Mouse (Mus musculus): ENCODE measurements around the gene Hsp90aa1. TPM values are rescaled to one million over a fixed set of nuclear protein-coding genes. Genes with fewer than 3 reads are reported as not detected.
"Not testable (repeated sequence)": the region's sequence is repeated elsewhere in the genome, so short reads cannot be mapped to it uniquely, and the experiment has no call there.

Gene Hsp90aa1
- 1,000 to 10,000 TPM; 1,001 to 1,007 TPM for total RNA-seq (2021)

DNA sequence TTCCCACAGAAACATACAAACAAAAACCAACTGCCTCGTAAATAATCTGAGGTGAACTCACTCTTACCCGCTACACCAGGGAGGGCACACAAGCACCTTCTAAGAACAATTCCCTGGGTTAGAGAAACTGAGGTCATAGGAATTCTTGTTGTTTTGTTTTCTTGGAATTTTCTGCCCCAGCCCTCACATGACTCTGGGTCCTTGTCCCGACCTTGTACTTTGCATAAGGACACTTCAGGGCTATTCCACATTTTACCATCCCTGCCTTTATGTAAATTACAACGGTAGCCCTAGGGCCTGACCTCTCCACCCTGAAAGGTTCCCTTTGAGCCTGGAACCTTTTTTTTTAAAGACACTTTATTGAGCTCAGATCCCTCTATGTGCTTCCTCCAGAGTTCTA is at the start of gene Hsp90aa1:
Gene Hsp90aa1 (minus strand): TSS at position 173 of the 400 bp plus-strand sequence.
- intact Hi-C loops (cut with DNase I), result loop anchor here (2.0 kb wide), 2 partner anchors 104 to 284 kb away; no protein-coding TSS in a partner anchor
- DNase-seq (ENCODE audit: low spot score in 2 of 2), result no peak

DNA sequence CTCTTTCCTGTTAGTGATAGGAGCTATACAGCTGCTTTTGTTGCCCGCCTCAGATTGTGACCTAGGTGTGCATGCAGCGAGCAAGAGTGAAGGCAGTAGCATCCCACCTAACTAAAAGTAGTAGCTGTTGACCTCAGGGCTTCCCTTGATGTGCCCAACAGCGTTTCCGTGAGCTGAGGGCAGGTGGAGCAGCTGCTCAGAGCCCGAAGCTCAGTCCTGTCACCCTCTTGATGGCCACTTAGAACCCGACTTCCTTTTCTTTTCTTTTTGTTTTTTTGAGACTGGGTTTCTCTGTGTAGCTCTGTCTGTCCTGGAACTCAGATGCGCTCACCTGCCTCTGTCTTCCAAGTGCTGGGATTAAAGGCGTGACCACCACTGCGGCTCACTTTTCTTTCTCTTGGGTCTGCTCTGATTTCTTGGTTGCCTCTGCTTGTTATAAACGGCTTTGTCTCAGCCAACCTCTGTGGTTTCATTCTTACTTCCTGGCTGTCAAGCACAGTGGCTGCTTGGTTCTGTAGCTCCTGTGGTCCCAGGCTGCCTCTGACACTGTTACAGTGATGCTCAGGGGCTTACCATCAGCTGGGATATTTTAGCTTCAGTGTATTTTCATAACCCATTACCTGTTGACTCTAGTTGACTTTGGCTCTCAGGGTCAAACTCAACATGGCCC is 48.4 kb upstream of the Hsp90aa1 start:
- DNase-seq (ENCODE audit: low spot score in 2 of 2), result no peak
- intact Hi-C loops (cut with DNase I), result no loop called here

DNA sequence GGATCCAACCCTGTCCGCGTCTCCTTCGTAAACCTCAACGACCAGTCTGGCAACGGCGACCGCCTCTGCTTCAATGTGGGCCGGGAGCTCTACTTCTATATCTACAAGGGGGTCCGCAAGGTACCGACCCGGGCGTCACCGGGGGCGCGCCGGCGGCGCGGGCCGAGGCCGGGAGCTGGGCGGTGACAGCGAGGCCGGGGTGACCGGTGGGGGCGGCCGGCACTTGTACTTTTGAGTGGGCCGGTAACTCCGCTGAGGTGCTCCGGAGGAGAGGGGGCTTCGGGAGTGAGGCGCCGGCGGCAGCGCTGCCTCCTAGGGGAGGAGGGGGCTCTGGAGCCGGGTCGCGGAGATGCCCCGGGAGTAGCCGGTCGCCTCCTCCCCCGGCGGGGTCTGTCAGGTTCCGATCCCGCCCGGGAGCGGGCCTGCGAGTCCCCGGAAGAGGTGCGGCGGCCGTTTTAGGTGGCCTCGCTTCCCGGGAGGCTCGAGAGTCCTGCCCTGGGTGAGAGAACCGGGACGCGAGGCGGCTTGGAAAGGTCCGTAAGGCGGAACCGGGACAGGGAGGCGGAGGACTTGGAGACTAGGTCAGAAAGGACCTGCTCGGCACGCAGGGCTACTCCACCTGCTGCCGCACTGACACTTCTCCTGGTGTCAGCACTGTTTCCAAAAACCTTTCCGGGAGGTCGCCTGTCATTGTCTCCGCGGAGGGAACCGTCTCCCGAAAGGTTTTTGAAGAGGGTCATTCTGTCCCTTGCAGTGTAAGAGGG is 35.8 kb upstream of the Hsp90aa1 start:
- no peak for DNase-seq (ENCODE audit: low spot score in 2 of 2)
- intact Hi-C loops (cut with DNase I), result loop anchor here (2.0 to 5.0 kb wide), 2 partner anchors 34 to 96 kb away; no protein-coding TSS in a partner anchor

DNA sequence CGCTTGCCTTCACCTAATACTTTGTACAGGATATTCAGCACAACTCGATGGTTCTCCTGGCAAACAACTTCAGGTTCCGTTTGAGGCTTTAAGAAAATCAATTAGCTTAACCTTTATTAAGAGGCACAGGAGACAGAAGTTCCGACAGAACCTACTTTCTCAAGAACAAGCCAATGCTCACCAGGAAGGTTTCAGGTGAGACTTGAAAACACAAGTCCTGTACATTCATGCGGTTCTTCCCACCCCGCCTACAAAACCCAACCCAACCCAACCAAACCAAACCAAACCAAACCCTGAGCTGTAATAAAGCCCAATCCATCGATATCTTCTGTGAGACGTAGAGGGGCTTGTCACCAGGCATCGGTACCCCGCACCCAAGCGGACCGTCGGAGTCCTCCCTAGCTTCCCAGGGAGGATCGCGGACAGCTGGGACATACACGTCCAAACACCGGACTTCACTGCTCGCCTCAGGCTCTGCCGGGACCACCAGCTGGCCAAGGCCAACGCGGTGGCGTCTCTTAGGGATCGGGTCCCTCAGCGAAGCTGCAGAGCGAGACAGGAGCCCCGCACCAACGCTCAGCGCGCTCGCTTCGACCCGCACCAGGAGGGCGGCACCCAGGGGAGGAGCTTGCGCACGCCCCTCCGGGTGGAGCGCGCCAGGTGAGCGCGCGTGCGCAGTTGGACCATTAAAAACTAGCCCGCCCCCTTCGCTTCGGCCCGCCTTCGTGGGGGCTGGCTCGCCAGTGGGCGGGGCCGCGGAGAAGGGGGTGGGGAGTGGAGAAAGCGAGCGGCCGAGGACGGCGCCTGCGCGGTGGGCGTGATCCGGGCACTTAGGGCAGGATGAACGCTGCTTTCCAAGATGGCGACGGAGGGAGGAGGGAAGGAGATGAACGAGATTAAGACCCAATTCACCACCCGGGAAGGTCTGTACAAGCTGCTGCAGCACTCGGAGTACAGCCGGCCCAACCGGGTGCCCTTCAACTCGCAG is 34.9 kb upstream of the Hsp90aa1 start, which contains the start of gene Wdr20:
Gene Wdr20 (plus strand): TSS at position 775 of the 988 bp plus-strand sequence.
- DNase-seq (ENCODE audit: low spot score in 2 of 2), result peak; percentile 98
- intact Hi-C loops (cut with DNase I), result loop anchor here (2.0 to 5.0 kb wide), 2 partner anchors 35 to 97 kb away; no protein-coding TSS in a partner anchor

DNA sequence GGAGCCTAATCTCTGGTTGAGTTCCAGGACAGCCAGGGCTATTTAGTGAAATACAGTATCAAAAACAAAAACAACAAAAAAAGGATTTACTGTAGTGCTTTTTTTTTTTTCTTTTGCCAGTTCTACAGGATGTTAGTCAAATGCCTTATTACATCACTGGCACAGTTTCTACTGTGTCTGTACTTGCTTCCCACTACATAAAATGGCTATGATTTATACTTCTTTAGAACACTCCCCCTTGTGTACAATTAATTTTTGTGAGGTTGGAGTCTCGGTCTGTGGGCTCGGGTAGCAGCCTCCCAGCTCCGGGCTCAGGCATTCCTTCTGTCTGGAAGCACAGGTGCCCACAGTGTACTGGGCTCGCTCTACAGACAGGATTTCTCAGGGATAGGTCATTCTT is 34.1 kb upstream of the Hsp90aa1 start:
- no peak for DNase-seq (ENCODE audit: low spot score in 2 of 2)
- intact Hi-C loops (cut with DNase I), result loop anchor here (5.0 kb wide), 1 partner anchor 36 kb away; no protein-coding TSS in a partner anchor

DNA sequence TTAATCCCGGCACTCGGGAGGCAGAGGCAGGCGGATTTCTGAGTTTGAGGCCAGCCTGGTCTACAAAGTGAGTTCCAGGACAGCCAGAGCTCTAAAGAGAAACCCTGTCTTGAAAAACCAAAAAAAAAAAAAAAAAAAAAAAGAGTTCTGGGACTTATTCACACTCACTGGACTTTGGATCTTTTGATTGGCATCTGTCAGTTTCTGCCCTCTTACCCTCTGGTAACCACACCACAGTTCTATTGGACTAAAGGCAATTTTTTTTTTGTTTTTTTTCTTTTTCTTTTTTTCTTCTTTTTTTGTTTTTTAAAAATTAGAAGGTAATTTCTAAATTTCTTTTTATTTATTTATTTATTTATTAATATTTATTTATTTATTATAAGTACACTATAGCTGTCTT is 30.7 kb upstream of the Hsp90aa1 start:
- DNase-seq (ENCODE audit: low spot score in 2 of 2); intact Hi-C loops (cut with DNase I): not testable (repeated sequence)

DNA sequence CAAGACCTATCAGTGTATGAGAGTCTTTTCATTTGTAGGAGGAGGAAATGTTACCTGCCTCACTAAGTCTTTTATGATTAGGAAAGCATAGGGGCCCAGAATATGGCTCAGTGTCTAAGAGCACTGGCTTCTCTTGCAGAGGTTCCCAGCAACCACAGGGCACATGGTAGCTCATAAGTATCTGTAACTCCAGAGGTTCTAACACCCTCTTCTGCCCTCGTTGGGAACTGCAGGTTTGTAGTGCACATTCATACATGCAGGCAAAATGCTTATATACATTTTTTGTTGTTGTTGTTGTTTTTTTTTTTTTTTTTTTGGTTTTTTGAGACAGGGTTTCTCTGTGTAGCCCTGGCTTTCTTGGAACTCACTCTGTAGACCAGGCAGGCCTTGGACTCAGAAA is 23.9 kb upstream of the Hsp90aa1 start:
- no peak for DNase-seq (ENCODE audit: low spot score in 2 of 2)
- intact Hi-C loops (cut with DNase I), result no loop called here

DNA sequence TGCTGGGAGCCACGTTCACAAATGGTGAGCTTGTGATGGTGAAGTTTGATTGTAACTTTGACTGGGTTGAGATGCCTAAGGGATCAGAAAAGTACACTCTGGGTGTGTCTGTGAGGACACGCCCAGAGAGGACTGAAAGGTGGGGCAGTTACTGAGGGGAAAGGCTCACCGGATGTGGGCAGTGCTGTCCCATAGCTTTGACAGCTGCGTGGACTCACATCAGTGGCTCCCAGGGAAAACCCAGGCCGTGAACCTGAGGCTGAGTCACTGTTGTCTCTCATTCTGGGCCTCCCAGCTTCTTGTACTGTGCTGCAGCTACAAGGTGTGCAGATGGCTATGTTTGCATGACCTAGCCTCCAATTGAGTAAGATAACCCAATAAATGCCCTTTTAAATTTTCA is 23.0 kb upstream of the Hsp90aa1 start:
- intact Hi-C loops (cut with DNase I), result no loop called here

DNA sequence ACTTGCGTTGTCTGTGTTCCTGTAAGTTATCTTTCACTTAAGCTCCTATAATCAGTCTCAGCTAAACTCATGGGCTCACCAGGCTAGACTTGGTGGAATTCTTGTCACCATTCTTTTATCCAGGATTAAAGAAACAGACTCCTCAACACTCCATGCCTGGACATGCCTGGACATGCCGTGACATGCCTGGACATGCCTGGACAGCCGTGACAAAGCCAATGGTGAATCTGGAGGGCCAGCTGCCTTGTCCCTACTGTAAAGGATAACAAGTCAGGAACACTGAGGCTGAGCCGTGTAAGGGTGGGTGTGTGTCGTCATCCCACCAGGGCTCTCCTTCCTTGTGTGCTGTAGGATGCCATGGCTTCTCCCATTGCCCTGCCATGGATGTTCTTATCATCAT is 22.5 kb upstream of the Hsp90aa1 start:
- intact Hi-C loops (cut with DNase I), result no loop called here
- no peak for DNase-seq (ENCODE audit: low spot score in 2 of 2)

More for the DNA sequence above, 23.0 kb upstream of the Hsp90aa1 start:
- no peak for DNase-seq (ENCODE audit: low spot score in 2 of 2)

DNA sequence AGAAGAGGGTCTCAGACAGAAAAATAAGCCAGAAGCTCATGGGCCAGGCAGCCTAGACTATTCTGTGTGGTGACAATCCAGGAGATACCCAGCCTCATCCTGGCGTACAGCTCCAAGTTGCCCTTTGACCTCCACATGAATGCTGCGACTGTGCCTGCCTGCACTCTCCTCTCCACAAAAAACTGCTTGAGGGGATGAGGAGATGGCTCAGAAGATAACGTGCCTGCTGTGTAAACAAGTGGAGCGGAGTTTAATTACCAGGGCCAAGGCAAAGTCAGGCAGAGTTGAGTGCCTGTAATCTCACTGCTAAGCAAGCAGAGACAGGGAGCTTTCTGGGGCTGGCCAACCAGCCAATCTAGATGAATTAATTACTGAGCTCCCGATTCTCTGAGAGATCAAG is 13.5 kb upstream of the Hsp90aa1 start:
- intact Hi-C loops (cut with DNase I), result no loop called here
- no peak for DNase-seq (ENCODE audit: low spot score in 2 of 2)

DNA sequence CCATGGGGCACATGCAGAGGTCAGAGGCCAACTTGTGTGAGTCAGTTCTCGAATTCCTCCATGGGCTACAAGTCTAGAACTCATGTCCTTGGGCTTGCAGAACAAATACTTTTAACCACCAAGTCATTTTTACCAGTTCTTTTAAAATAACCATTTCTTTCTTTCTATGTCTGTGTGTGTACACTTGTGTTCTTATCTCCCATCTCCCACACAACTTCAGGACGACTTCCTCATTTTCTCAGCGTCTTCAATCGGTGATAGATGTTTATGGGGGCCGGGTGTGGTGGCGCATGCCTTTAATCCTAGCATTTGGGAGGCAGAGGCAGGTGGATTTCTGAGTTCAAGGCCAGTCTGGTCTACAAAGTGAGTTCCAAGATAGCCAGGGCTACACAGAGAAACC is 11.7 kb upstream of the Hsp90aa1 start:
- intact Hi-C loops (cut with DNase I), result no loop called here

DNA sequence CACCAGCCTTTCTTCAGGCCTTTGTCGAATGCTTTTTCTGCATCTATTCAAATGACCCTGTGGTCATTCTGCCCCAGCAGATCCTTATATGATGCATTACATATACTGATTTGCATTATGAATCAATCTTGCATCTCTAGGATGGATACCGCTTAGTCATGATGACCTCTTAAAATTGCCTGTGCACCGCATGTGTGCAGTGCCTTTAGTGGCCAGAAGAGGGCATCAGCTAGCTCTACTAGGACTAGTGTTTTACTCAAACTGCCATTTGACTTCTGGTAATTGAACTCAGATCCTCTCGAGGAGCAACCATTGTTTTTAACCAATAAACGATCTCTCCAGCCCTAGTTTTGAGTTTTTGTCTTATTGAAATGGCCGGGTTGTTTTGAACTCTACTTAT is 11.3 kb upstream of the Hsp90aa1 start:
- no peak for DNase-seq (ENCODE audit: low spot score in 2 of 2)
- intact Hi-C loops (cut with DNase I), result no loop called here

More for the DNA sequence above, 11.7 kb upstream of the Hsp90aa1 start:
- DNase-seq (ENCODE audit: low spot score in 2 of 2), result no peak

DNA sequence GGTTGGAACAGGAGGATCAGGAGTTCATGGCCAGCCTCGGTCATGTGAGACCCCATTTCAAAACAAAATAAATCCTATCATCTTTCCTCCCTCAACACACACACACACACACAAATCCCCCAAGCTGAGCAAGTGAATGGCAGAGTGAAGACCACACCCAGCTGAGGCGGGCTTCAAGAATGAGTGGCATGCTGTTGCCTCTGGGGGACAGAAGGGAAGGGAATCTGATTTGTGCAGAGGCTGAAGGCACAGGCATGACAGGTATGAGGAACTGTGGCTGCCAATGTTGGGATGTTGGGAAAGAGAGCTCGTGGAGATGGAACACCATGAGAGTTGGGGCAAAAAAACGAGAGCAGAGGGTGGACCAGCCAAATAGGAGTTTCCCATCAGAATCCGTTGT is 8.7 kb upstream of the Hsp90aa1 start:
- DNase-seq (ENCODE audit: low spot score in 2 of 2), result no peak
- intact Hi-C loops (cut with DNase I), result no loop called here

DNA sequence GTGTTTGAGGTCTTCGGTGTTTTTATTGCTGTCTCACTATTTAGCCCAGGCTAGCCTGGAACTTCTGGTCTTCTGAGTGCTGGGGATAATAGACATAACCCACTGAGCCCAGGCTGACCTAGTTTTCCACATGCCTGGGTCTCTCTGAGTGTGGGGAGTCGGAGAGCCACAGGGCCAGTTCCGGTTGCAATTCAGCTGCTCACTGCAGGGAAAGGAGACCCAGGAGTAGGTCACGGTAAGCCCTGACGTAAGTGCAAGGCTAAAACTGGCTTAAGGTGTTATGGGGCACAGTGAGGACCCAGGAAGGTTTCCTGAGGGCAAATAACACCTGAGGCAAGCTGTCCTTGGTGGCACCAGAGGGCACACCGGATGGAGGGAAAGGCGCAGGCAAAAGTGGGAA is 4.9 kb upstream of the Hsp90aa1 start:
- intact Hi-C loops (cut with DNase I), result no loop called here
- DNase-seq (ENCODE audit: low spot score in 2 of 2), result no peak

DNA sequence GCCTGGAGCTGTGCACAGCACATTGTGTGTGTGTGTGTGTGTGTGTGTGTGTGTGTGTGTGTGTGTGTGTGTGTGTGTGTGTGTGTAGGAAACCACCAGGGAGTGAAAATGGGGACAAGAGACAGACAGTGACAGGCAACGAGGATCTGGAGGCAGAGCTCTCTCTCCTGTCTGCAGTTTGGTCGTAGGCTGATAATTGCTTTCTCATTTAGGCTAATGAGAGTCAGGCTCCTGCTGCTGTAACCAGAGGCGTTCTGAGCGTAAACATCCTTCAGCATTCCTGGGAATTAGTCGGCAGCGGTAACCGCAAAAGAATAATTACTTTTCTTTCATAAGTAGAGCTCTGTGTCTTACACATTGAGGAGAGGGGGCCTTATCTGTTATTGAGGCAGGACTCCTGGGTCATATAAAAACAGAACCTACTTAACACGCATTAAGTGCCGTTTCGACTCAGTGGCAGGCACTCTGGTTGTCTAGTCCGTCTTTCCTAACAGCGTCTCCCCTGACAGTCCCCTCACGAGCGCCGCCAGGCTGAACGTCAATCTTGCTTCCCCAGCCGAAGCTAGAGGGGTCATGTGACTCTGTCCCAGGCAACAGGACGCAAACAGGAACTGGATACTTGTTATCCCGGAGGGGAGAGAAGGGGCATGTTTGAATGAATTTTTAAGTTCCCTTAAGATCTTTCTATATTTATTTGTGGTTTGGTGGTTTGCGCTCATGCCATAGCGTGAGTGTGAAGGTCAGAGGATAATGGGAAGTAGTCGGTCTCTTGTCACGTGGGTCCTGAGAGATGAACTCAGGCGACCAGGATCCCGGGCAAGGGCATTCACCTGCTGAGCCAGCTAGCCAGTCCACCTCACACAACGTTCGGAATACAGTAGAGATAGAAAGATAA is 4.1 kb upstream of the Hsp90aa1 start:
- intact Hi-C loops (cut with DNase I), result no loop called here
- no peak for DNase-seq (ENCODE audit: low spot score in 2 of 2)

DNA sequence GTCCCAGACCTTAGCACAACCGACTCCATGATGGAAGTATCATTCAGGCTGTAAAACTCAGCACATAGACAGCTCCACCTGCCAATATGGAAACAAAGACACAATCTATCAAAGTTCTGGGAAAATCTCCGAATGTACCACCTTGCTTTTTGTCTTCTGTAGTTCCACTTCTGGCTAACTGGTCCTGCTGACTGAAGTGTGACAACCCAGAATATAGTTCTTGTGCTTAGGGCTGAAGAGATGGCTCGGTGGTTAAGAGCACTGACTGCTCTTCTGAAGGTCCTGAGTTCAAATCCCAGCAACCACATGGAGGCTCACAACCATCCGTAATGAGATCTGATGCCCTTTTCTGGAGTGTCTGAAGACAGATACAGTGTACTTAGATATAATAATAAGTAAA is 2.9 kb upstream of the Hsp90aa1 start:
- DNase-seq (ENCODE audit: low spot score in 2 of 2); intact Hi-C loops (cut with DNase I): not testable (repeated sequence)

DNA sequence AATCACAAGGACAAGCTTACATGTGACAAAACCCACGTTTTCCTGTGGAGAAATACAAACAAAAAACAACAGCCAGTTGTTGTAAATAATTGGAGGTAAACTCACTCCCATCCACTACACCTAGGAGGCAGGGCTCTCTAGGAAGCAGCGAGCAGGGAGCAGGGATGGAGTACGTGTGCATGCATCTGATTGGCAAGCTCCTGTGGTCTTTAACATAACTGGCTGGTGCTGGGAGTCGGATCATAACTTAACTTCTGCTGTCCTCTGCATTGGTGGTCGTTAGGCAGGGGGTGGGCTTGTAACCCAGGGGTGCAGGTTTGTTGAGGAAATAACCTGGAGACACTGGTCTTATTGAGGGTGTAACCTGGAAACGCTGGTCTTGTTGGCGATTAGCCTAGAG is 1.2 kb upstream of the Hsp90aa1 start:
- intact Hi-C loops (cut with DNase I), result loop anchor here (2.0 kb wide), 2 partner anchors 105 to 285 kb away; no protein-coding TSS in a partner anchor
- DNase-seq (ENCODE audit: low spot score in 2 of 2), result no peak

DNA sequence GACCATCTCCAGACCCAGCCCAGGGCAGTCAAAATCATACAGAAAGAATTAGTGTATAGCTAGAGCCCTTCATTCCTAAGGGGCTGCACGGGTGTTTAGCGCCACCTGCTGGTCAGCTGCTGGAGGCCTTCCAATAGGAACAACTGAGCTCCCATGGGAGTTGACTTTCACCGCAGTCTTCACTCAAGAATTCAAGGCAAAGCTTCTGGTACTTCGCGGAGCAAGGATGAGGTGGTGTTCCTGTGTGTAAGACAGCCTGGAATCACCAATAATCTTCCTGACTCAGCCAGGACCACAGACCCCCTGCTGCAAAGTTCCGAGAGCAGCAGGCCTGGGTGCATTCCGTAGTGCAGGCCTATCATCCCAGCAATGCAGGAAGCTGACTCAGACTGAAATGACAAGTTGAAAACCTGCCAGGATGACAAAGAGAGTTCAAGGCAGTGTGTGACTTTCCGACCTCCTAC is 512 bp upstream of the Hsp90aa1 start:
- intact Hi-C loops (cut with DNase I), result loop anchor here (2.0 kb wide), 2 partner anchors 104 to 284 kb away; no protein-coding TSS in a partner anchor

More for the DNA sequence above, 512 bp upstream of the Hsp90aa1 start:
- DNase-seq (ENCODE audit: low spot score in 2 of 2), result peak; percentile 71 to 81
